Mouse (Mus musculus): Measurements from ENCODE around the gene Slc25a33.

GRCm38 (mm10) chr4:149790969-149791368 lies 16.9 kb upstream of the Slc25a33 start:
- TF ChIP-seq CTCF (IDR thresholded peaks at IDR 0.05; ENCODE audit: insufficient read depth, low read depth, low read length), result no peak
- no peak for TF ChIP-seq POLR2A (IDR thresholded peaks at IDR 0.05; ENCODE audit: insufficient read depth, low read depth, low read length)
